Mouse (Mus musculus) intestine, embryonic 14.5 days (tissue): ENCODE results near the gene Wwc1. TPM values are rescaled to one million over a fixed set of nuclear protein-coding genes. Genes with fewer than 3 reads are reported as not detected.

ENCODE experiments used
- ATAC-seq: fragments of 200-750 bp; cut with Nextera tagmentation; replicated peaks from 2 replicates; pipeline ENCODE4 v1.8.0; 2017; ENCODE audit warnings: low read depth, moderate number of reproducible peaks, moderate TSS enrichment, moderate library complexity; ENCODE audit not compliant: low FRiP score, low TSS enrichment
- DNase-seq: peaks from one replicate; pipeline ENCODE4 v3.0.0-alpha.2; 2018; ENCODE audit warnings: low spot score
- H3K27ac ChIP-seq: fragments of 300-500 bp; sonication (generic); 2 replicates; pipeline ENCODE4 v1.5.1; 2014; ENCODE audit warnings: low read depth, mild to moderate bottlenecking, control low read depth
- H3K27me3 ChIP-seq: fragments of 300-500 bp; sonication (generic); replicated peaks from 2 replicates; pipeline ENCODE4 v1.6.1; 2014; ENCODE audit warnings: low read length, control low read depth; ENCODE audit not compliant: control insufficient read depth, insufficient read depth
- H3K36me3 ChIP-seq: fragments of 300-500 bp; sonication (generic); 2 replicates; pipeline ENCODE4 v1.6.1; 2014; ENCODE audit warnings: low read length, control low read depth; ENCODE audit not compliant: control insufficient read depth, insufficient read depth
- H3K4me1 ChIP-seq: fragments of 300-500 bp; sonication (generic); replicated peaks from 2 replicates; pipeline ENCODE4 v1.6.1; 2014; ENCODE audit warnings: low read length, control low read depth, mixed read lengths; ENCODE audit not compliant: control insufficient read depth, insufficient read depth
- H3K4me2 ChIP-seq: fragments of 300-500 bp; sonication (generic); 2 replicates; pipeline ENCODE4 v1.6.1; 2014; ENCODE audit warnings: low read length
- H3K4me3 ChIP-seq: fragments of 300-500 bp; sonication (generic); 2 replicates; pipeline ENCODE4 v1.5.1; 2014; ENCODE audit warnings: low read depth, low read length, control low read depth, mixed read lengths
- H3K9ac ChIP-seq: fragments of 300-500 bp; sonication (generic); 2 replicates; pipeline ENCODE4 v1.6.1; 2014; ENCODE audit warnings: mild to moderate bottlenecking, low read length
- H3K9me3 ChIP-seq: fragments of 300-500 bp; sonication (generic); 2 replicates; pipeline ENCODE4 v1.6.1; 2016; ENCODE audit warnings: low read length, control low read depth; ENCODE audit not compliant: control insufficient read depth
- WGBS: fragments of 180-500 bp; shearing (Covaris S2); extraction: QIAGEN DNeasy Blood & Tissue Kit; methylation state at CpG from one replicate; pipeline ENCODE4 v1.1.7; 2014; 5-methylcytosine and 5-hydroxymethylcytosine counted together
- polyA plus RNA-seq: library from polyadenylated mRNA; unstranded; fragments of >200 nt; fragmentation: Nextera tagmentation; extraction: Ambion mirVana; gene quantifications from 2 replicates; pipeline ENCODE4 v1.2.1, GENCODE M21; 2014

The Wwc1 gene
- polyA plus RNA-seq, 1 experiment from 2014 or later, result 12.4 TPM

- no peaks in the 10 kb centered on the region for H3K27me3 ChIP-seq
- H3K36me3 ChIP-seq, result no peaks in the 10 kb centered on the region
- DNase-seq (no peak), ATAC-seq (no peak)
- no peak overlapping the region for H3K4me2 ChIP-seq
- H3K27ac ChIP-seq, result no peak overlapping the region
- no peak overlapping the region for H3K4me3 ChIP-seq
- H3K9me3 ChIP-seq, result no peaks in the 10 kb centered on the region
- WGBS, result 70% methylated on average over 7 of the region's 7 CpGs
- no peak overlapping the region for H3K9ac ChIP-seq
- peaks cover 23% of the 10 kb centered on the region for H3K4me1 ChIP-seq
These were observed 29.9 kb downstream of the Wwc1 start for GRCm38 (mm10) chr11:35950466-35950865.

GRCm38 (mm10) chr11:35950011-35950410 lies 30.3 kb downstream of the Wwc1 start:
- ATAC-seq (no peak), DNase-seq (no peak)
- H3K27ac ChIP-seq, result no peak overlapping the region
- H3K27me3 ChIP-seq, result no peaks in the 10 kb centered on the region
- WGBS, result 49% methylated on average over 3 of the region's 3 CpGs
- peaks cover 22% of the 10 kb centered on the region for H3K4me1 ChIP-seq
- H3K36me3 ChIP-seq, result no peaks in the 10 kb centered on the region
- no peak overlapping the region for H3K4me2 ChIP-seq
- H3K9ac ChIP-seq, result no peak overlapping the region
- no peaks in the 10 kb centered on the region for H3K9me3 ChIP-seq
- no peak overlapping the region for H3K4me3 ChIP-seq

GRCm38 (mm10) chr11:35948457-35948881 lies 31.9 kb downstream of the Wwc1 start:
- DNase-seq (no peak), ATAC-seq (no peak)
- H3K9ac ChIP-seq, result no peak overlapping the region
- H3K27ac ChIP-seq, result no peak overlapping the region
- no peaks in the 10 kb centered on the region for H3K27me3 ChIP-seq
- peaks cover 19% of the 10 kb centered on the region for H3K4me1 ChIP-seq
- H3K36me3 ChIP-seq, result no peaks in the 10 kb centered on the region
- no peaks in the 10 kb centered on the region for H3K9me3 ChIP-seq
- no peak overlapping the region for H3K4me3 ChIP-seq
- H3K4me2 ChIP-seq, result no peak overlapping the region
- WGBS, result 16% methylated on average over 6 of the region's 6 CpGs

GRCm38 (mm10) chr11:35947944-35948343 lies 32.4 kb downstream of the Wwc1 start:
- WGBS, result 66% methylated on average over 9 of the region's 9 CpGs

GRCm38 (mm10) chr11:35945187-35945586 lies 35.1 kb downstream of the Wwc1 start:
- H3K9ac ChIP-seq, result no peak overlapping the region
- H3K27me3 ChIP-seq, result no peaks in the 10 kb centered on the region
- H3K4me3 ChIP-seq, result no peak overlapping the region
- H3K4me1 ChIP-seq, result peaks cover 10% of the 10 kb centered on the region
- no peaks in the 10 kb centered on the region for H3K9me3 ChIP-seq
- ATAC-seq, result peak; percentile 89
- H3K36me3 ChIP-seq, result no peaks in the 10 kb centered on the region
- H3K4me2 ChIP-seq, result no peak overlapping the region
- peak overlapping the region; percentile 64 for H3K27ac ChIP-seq
- WGBS, result 43% methylated on average over 6 of the region's 6 CpGs
- DNase-seq, result no peak

More at GRCm38 (mm10) chr11:35947944-35948343, 32.4 kb downstream of the Wwc1 start:
- H3K4me3 ChIP-seq, result no peak overlapping the region
- H3K4me1 ChIP-seq, result peaks cover 19% of the 10 kb centered on the region
- no peak for ATAC-seq
- H3K9ac ChIP-seq, result no peak overlapping the region
- H3K9me3 ChIP-seq, result no peaks in the 10 kb centered on the region
- H3K27ac ChIP-seq, result no peak overlapping the region
- no peaks in the 10 kb centered on the region for H3K36me3 ChIP-seq
- H3K4me2 ChIP-seq, result no peak overlapping the region
- no peaks in the 10 kb centered on the region for H3K27me3 ChIP-seq
- DNase-seq, result no peak

- 61% methylated on average over 3 of the region's 3 CpGs for WGBS
- H3K9ac ChIP-seq, result no peak overlapping the region
- no peak for ATAC-seq
- DNase-seq, result no peak
- H3K27me3 ChIP-seq, result no peaks in the 10 kb centered on the region
- H3K36me3 ChIP-seq, result no peaks in the 10 kb centered on the region
- no peak overlapping the region for H3K4me2 ChIP-seq
- no peaks in the 10 kb centered on the region for H3K9me3 ChIP-seq
- H3K27ac ChIP-seq, result no peak overlapping the region
- no peaks in the 10 kb centered on the region for H3K4me1 ChIP-seq
- no peak overlapping the region for H3K4me3 ChIP-seq
These were observed 38.7 kb downstream of the Wwc1 start for GRCm38 (mm10) chr11:35941641-35942040.

- Histone ChIP-seq H3K36me3 (no peaks in the 10 kb centered on the region), H3K4me1 (no peaks in the 10 kb centered on the region), H3K27me3 (no peaks in the 10 kb centered on the region), H3K4me2 (no peak overlapping the region), H3K9ac (no peak overlapping the region), H3K9me3 (no peaks in the 10 kb centered on the region), H3K4me3 (no peak overlapping the region), H3K27ac (no peak overlapping the region)
- DNase-seq (no peak), ATAC-seq (no peak)
- WGBS, result 53% methylated on average over 5 of the region's 5 CpGs
These were observed 39.3 kb downstream of the Wwc1 start for GRCm38 (mm10) chr11:35941064-35941463.

- Histone ChIP-seq H3K9me3 (no peaks in the 10 kb centered on the region), H3K4me2 (no peak overlapping the region), H3K4me3 (no peak overlapping the region), H3K27ac (no peak overlapping the region), H3K27me3 (no peaks in the 10 kb centered on the region), H3K9ac (no peak overlapping the region), H3K4me1 (no peaks in the 10 kb centered on the region), H3K36me3 (no peaks in the 10 kb centered on the region)
- WGBS, result 60% methylated on average over 6 of the region's 6 CpGs
- ATAC-seq (no peak), DNase-seq (no peak)
These were observed 41.4 kb downstream of the Wwc1 start for GRCm38 (mm10) chr11:35938790-35939385.

- H3K27ac ChIP-seq, result no peak overlapping the region
- H3K4me3 ChIP-seq, result no peak overlapping the region
- H3K4me1 ChIP-seq, result no peaks in the 10 kb centered on the region; the same call in 1 of the 2 replicates
- no peak for DNase-seq
- H3K9ac ChIP-seq, result no peak overlapping the region
- 63% methylated on average over 3 of the region's 3 CpGs for WGBS
- no peaks in the 10 kb centered on the region for H3K9me3 ChIP-seq
- no peak for ATAC-seq
- no peak overlapping the region for H3K4me2 ChIP-seq
- no peaks in the 10 kb centered on the region for H3K27me3 ChIP-seq
- H3K36me3 ChIP-seq, result no peaks in the 10 kb centered on the region
These were observed 44.7 kb downstream of the Wwc1 start for GRCm38 (mm10) chr11:35935645-35936044.
